20 mouse cellular contexts compared by ENCODE assay signal in the genomic region with DNA sequence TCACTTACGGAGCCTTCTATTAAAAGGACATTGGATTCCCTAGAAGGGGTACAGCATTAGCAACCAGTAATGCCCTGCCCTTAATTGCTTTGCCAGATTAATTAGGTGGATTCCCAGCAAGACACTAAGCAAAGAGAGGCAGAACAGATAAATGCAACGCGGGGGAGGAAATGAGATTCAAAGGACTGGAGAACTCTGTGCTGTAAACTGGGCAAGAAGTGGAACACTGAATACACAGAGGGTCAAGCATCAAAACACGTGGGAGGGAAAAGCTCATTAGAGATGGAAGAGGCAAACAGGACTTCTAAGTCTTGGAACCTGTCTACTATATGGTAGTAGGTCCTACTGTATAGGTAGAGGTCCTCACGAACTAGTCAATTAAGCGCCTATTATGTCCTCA.
DNase-seq lines count a peak whose midpoint lies in the region; ATAC-seq and TF ChIP-seq lines count a peak whose summit lies in the region.
"Had no signal": no experiment of that assay in that cellular context is flagged by ENCODE, and none has a peak within 500 bp of the region (broad histone marks: within the 10 kb centered on the region; RNA-seq: fewer than 3 reads in every experiment).

No protein-coding gene starts in this region.

- H3K4me3 ChIP-seq in forebrain, embryonic 11.5 days (ENCODE audit: low read depth, low read length) = no peak overlapping the region
- H3K4me3 ChIP-seq in forebrain, postnatal 0 days (ENCODE audit: low read depth, low read length) = no peak overlapping the region
- H3K4me3 ChIP-seq in kidney, embryonic 16.5 days (ENCODE audit: low read length) = no peak overlapping the region
- no peak overlapping the region for H3K4me3 ChIP-seq in kidney, embryonic 14.5 days (ENCODE audit: low read length)
- H3K4me3 ChIP-seq: embryonic facial prominence, embryonic 15.5 days; erythroblast, embryonic 14.5 days; forebrain, embryonic 10.5 days; gastrocnemius, adult 2 months; heart, embryonic 13.5 days; hindbrain, embryonic 15.5 days had no signal

- 64% methylated on average over 6 of the region's 6 CpGs for WGBS in forebrain, embryonic 11.5 days
- WGBS in forebrain, postnatal 0 days = 45% methylated on average over 6 of the region's 6 CpGs
- 76% methylated on average over 6 of the region's 6 CpGs for WGBS in kidney, embryonic 16.5 days
- WGBS in kidney, embryonic 14.5 days = 69% methylated on average over 6 of the region's 6 CpGs

- no peaks in the 10 kb centered on the region for H3K36me3 ChIP-seq in forebrain, embryonic 11.5 days (ENCODE audit: control insufficient read depth, insufficient read depth, low read length)
- no peaks in the 10 kb centered on the region for H3K36me3 ChIP-seq in forebrain, postnatal 0 days (ENCODE audit: insufficient read depth)
- H3K36me3 ChIP-seq in kidney, embryonic 16.5 days (ENCODE audit: insufficient read depth, low read length) = no peaks in the 10 kb centered on the region
- no peaks in the 10 kb centered on the region for H3K36me3 ChIP-seq in kidney, embryonic 14.5 days (ENCODE audit: control insufficient read depth, insufficient read depth, low read length)
- H3K36me3 ChIP-seq: embryonic facial prominence, embryonic 15.5 days; forebrain, embryonic 10.5 days; heart, embryonic 13.5 days; hindbrain, embryonic 15.5 days had no signal

- DNase-seq in forebrain, embryonic 11.5 days (ENCODE audit: low spot score) = no peak
- DNase-seq in forebrain, postnatal 0 days = no peak
- peak; percentile 20 for DNase-seq in brain, adult 2 months (ENCODE audit: low read depth, low spot score)
- DNase-seq in ovary, adult 18-20 months (ENCODE audit: low spot score) = no peak
- DNase-seq: adrenal gland, adult 2 months; adrenal gland, postnatal 25 days; cerebellum, adult 11-12 months; cerebellum, postnatal 10 days; embryo, embryonic 11 days; gastrocnemius, adult 2 months; gastrocnemius, postnatal 25 days; heart, postnatal 36 days had no signal

- no peak overlapping the region for H3K4me2 ChIP-seq in forebrain, embryonic 11.5 days (ENCODE audit: low read depth, low read length, severe bottlenecking)
- no peak overlapping the region for H3K4me2 ChIP-seq in forebrain, postnatal 0 days (ENCODE audit: low read depth)
- H3K4me2 ChIP-seq in kidney, embryonic 16.5 days (replicated peaks; ENCODE audit: low read depth, low read length) = no peak overlapping the region
- H3K4me2 ChIP-seq in kidney, embryonic 14.5 days (replicated peaks; ENCODE audit: low read depth, low read length) = no peak overlapping the region
- H3K4me2 ChIP-seq: embryonic facial prominence, embryonic 15.5 days; heart, embryonic 13.5 days; hindbrain, embryonic 15.5 days had no signal

- no peaks in the 10 kb centered on the region for H3K27me3 ChIP-seq in forebrain, embryonic 11.5 days (ENCODE audit: control insufficient read depth, insufficient read depth, low read length)
- H3K27me3 ChIP-seq in forebrain, postnatal 0 days (ENCODE audit: insufficient read depth, low read length) = no peaks in the 10 kb centered on the region
- no peaks in the 10 kb centered on the region for H3K27me3 ChIP-seq in kidney, embryonic 16.5 days (ENCODE audit: insufficient read depth, low read length)
- no peaks in the 10 kb centered on the region for H3K27me3 ChIP-seq in kidney, embryonic 14.5 days (ENCODE audit: control insufficient read depth, insufficient read depth, low read length)
- H3K27me3 ChIP-seq: CH12.LX; embryonic facial prominence, embryonic 15.5 days; heart, embryonic 13.5 days; hindbrain, embryonic 15.5 days had no signal

- ATAC-seq in forebrain, embryonic 11.5 days (replicated peaks; ENCODE audit: low FRiP score) = peak; percentile 53; the same call in 1 of the 2 replicates
- no peak for ATAC-seq in forebrain, postnatal 0 days
- peak; percentile 19; the same call in 1 of the 2 replicates for ATAC-seq in kidney, embryonic 16.5 days (ENCODE audit: low FRiP score, low TSS enrichment)
- no peak; the same call in 1 of the 2 replicates for ATAC-seq in kidney, embryonic 14.5 days (ENCODE audit: low FRiP score, low TSS enrichment)

- H3K9ac ChIP-seq in forebrain, embryonic 11.5 days (ENCODE audit: low read length) = no peak overlapping the region
- no peak overlapping the region for H3K9ac ChIP-seq in forebrain, postnatal 0 days
- H3K9ac ChIP-seq in kidney, embryonic 16.5 days (replicated peaks; ENCODE audit: low read length) = no peak overlapping the region
- no peak overlapping the region for H3K9ac ChIP-seq in kidney, embryonic 14.5 days (ENCODE audit: low read depth, low read length)
- H3K9ac ChIP-seq: embryonic facial prominence, embryonic 15.5 days; heart, embryonic 13.5 days; hindbrain, embryonic 15.5 days had no signal

- H3K27ac ChIP-seq in forebrain, embryonic 11.5 days (ENCODE audit: low read depth, low read length) = no peak overlapping the region
- H3K27ac ChIP-seq in forebrain, postnatal 0 days (ENCODE audit: low read depth, low read length) = no peak overlapping the region
- H3K27ac ChIP-seq in kidney, embryonic 16.5 days (ENCODE audit: low read length) = no peak overlapping the region
- no peak overlapping the region for H3K27ac ChIP-seq in kidney, embryonic 14.5 days (ENCODE audit: low read depth, low read length)
- H3K27ac ChIP-seq: embryonic facial prominence, embryonic 15.5 days; forebrain, embryonic 10.5 days; gastrocnemius, adult 2 months; heart, embryonic 13.5 days; hindbrain, embryonic 15.5 days had no signal

- no peak for TF ChIP-seq CTCF in forebrain, postnatal 0 days (IDR thresholded peaks at IDR 0.05; ENCODE audit: low read depth)

- H3K4me1 ChIP-seq in forebrain, embryonic 11.5 days (replicated peaks; ENCODE audit: control insufficient read depth, insufficient read depth, low read length) = no peaks in the 10 kb centered on the region
- H3K4me1 ChIP-seq in forebrain, postnatal 0 days (ENCODE audit: insufficient read depth) = no peaks in the 10 kb centered on the region
- H3K4me1 ChIP-seq in kidney, embryonic 16.5 days (ENCODE audit: insufficient read depth, low read length) = no peaks in the 10 kb centered on the region
- H3K4me1 ChIP-seq in kidney, embryonic 14.5 days (ENCODE audit: control insufficient read depth, insufficient read depth, low read length) = peaks cover 5% of the 10 kb centered on the region; the same call in 1 of the 2 replicates
- H3K4me1 ChIP-seq: heart, embryonic 13.5 days; hindbrain, embryonic 15.5 days had no signal

- no peaks in the 10 kb centered on the region; the same call in 1 of the 2 replicates for H3K9me3 ChIP-seq in forebrain, embryonic 11.5 days (ENCODE audit: control insufficient read depth, low read length)
- H3K9me3 ChIP-seq in forebrain, postnatal 0 days (ENCODE audit: low read length) = no peaks in the 10 kb centered on the region
- H3K9me3 ChIP-seq in kidney, embryonic 16.5 days (ENCODE audit: low read length) = no peaks in the 10 kb centered on the region
- H3K9me3 ChIP-seq in kidney, embryonic 14.5 days (ENCODE audit: control insufficient read depth, low read length) = no peaks in the 10 kb centered on the region
- H3K9me3 ChIP-seq: embryonic facial prominence, embryonic 15.5 days; forebrain, embryonic 10.5 days; heart, embryonic 13.5 days; hindbrain, embryonic 15.5 days had no signal

Comparison
In these comparisons a context has a peak if more than half of its experiments do, and no peak if none do; other contexts are left out.
1. ATAC-seq: peak in forebrain, embryonic 11.5 days (single experiment) and kidney, embryonic 16.5 days (single experiment); none in forebrain, postnatal 0 days (single experiment) and kidney, embryonic 14.5 days (single experiment).